Mouse (Mus musculus): Measurements from ENCODE around the gene Alas2. TPM values are rescaled to one million over a fixed set of nuclear protein-coding genes. Genes with fewer than 3 reads are reported as not detected.
A peak's percentile ranks its signal among the peaks of the same experiment; 100 is the strongest.

Alas2 gene
- polyA plus RNA-seq (2017; shearing (Covaris generic)) = 1 to 10 TPM; 1.2 to 1.9 TPM

- no peak for ATAC-seq
These were observed at the start of gene Alas2 for GRCm38 (mm10) chrX:150547239-150547638. Gene Alas2 (plus strand): TSS chrX:150547375.

- no peak for ATAC-seq
These were observed 38.5 kb upstream of the Alas2 start for GRCm38 (mm10) chrX:150508696-150509095.

- ATAC-seq = peak; percentile 76
These were observed 36.5 kb upstream of the Alas2 start for GRCm38 (mm10) chrX:150510631-150511030.

- ATAC-seq = peak; percentile 85
These were observed 35.9 kb upstream of the Alas2 start for GRCm38 (mm10) chrX:150511274-150511673.

- ATAC-seq = no peak
These were observed 33.0 kb upstream of the Alas2 start for GRCm38 (mm10) chrX:150514127-150514526.

GRCm38 (mm10) chrX:150516015-150516414 is 31.2 kb upstream of the Alas2 start:
- ATAC-seq = no peak

GRCm38 (mm10) chrX:150516477-150516876 is 30.7 kb upstream of the Alas2 start:
- ATAC-seq = no peak

- ATAC-seq = no peak
These were observed 7.1 kb upstream of the Alas2 start for GRCm38 (mm10) chrX:150540111-150540510.

GRCm38 (mm10) chrX:150541684-150542083 is 5.5 kb upstream of the Alas2 start:
- no peak for ATAC-seq

GRCm38 (mm10) chrX:150549639-150550038 is 2.5 kb downstream of the Alas2 start:
- no peak for ATAC-seq

- ATAC-seq = no peak
These were observed 4.8 kb downstream of the Alas2 start for GRCm38 (mm10) chrX:150551986-150552385.

GRCm38 (mm10) chrX:150554032-150554431 is 6.9 kb downstream of the Alas2 start:
- ATAC-seq = no peak

- no peak for ATAC-seq
These were observed 17.6 kb downstream of the Alas2 start for GRCm38 (mm10) chrX:150564644-150565357.

GRCm38 (mm10) chrX:150581921-150582320 is 34.7 kb downstream of the Alas2 start:
- ATAC-seq = no peak

GRCm38 (mm10) chrX:150585116-150585515 is 37.9 kb downstream of the Alas2 start:
- no peak for ATAC-seq

- ATAC-seq = peak; percentile 97
These were observed 41.0 kb downstream of the Alas2 start, which contains the start of gene Pfkfb1 for GRCm38 (mm10) chrX:150588023-150588764. Gene Pfkfb1 (plus strand): TSS chrX:150588229.

GRCm38 (mm10) chrX:150589696-150590095 is 42.5 kb downstream of the Alas2 start, which contains the start of gene Apex2:
Gene Apex2 (minus strand): TSS chrX:150589868.
- no peak for ATAC-seq

- no peak for ATAC-seq
These were observed 46.3 kb downstream of the Alas2 start for GRCm38 (mm10) chrX:150593266-150594035.

- ATAC-seq = no peak
These were observed 47.0 kb downstream of the Alas2 start for GRCm38 (mm10) chrX:150594176-150594575.

GRCm38 (mm10) chrX:150595016-150595760 is 48.0 kb downstream of the Alas2 start:
- no peak for ATAC-seq

- no peak for ATAC-seq
These were observed 51.7 kb downstream of the Alas2 start for GRCm38 (mm10) chrX:150598882-150599281.
